Mouse (Mus musculus): ENCODE data around the gene Zfp708.
"Not testable (repeated sequence)": the region's sequence is repeated elsewhere in the genome, so short reads cannot be mapped to it uniquely, and the experiment has no call there.

Gene Zfp708

GRCm38 (mm10) chr13:67097876-67098275 lies at the start of gene Zfp708:
Zfp708 (minus strand) TSS chr13:67097976.
- DNase-seq (ENCODE audit: low read depth, low spot score) = no peak

GRCm38 (mm10) chr13:67128038-67128721 lies 30.4 kb upstream of the Zfp708 start:
- peak; percentile 79 for DNase-seq (ENCODE audit: low read depth, low spot score)

GRCm38 (mm10) chr13:67127507-67127906 lies 29.7 kb upstream of the Zfp708 start:
- not testable (repeated sequence) for DNase-seq (ENCODE audit: low read depth, low spot score)

GRCm38 (mm10) chr13:67124460-67124859 lies 26.7 kb upstream of the Zfp708 start:
- no peak for DNase-seq (ENCODE audit: low read depth, low spot score)

GRCm38 (mm10) chr13:67121360-67121759 lies 23.6 kb upstream of the Zfp708 start, which contains the start of gene Zfp759:
Zfp759 (plus strand) TSS chr13:67121660.
- DNase-seq (ENCODE audit: low read depth, low spot score) = not testable (repeated sequence)

- not testable (repeated sequence) for DNase-seq (ENCODE audit: low read depth, low spot score)
Measured at GRCm38 (mm10) chr13:67116163-67116562, 18.4 kb upstream of the Zfp708 start, which contains the start of gene Rslcan18. Rslcan18 (minus strand) TSS chr13:67116263.

GRCm38 (mm10) chr13:67113287-67113686 lies 15.5 kb upstream of the Zfp708 start:
- no peak for DNase-seq (ENCODE audit: low read depth, low spot score)

- DNase-seq (ENCODE audit: low read depth, low spot score) = no peak
Measured at GRCm38 (mm10) chr13:67112096-67112495, 14.3 kb upstream of the Zfp708 start.

- DNase-seq (ENCODE audit: low read depth, low spot score) = no peak
Measured at GRCm38 (mm10) chr13:67108821-67109206, 11.0 kb upstream of the Zfp708 start.

- peak; percentile 97 for DNase-seq (ENCODE audit: low read depth, low spot score)
Measured at GRCm38 (mm10) chr13:67108194-67108820, 10.5 kb upstream of the Zfp708 start, which contains the start of gene Gm28557. Gm28557 (minus strand) TSS chr13:67108604.

- no peak for DNase-seq (ENCODE audit: low read depth, low spot score)
Measured at GRCm38 (mm10) chr13:67107681-67108080, 9.9 kb upstream of the Zfp708 start.

- no peak for DNase-seq (ENCODE audit: low read depth, low spot score)
Measured at GRCm38 (mm10) chr13:67090154-67090553, 7.6 kb downstream of the Zfp708 start.

- no peak for DNase-seq (ENCODE audit: low read depth, low spot score)
Measured at GRCm38 (mm10) chr13:67081946-67082345, 15.8 kb downstream of the Zfp708 start.

- no peak for DNase-seq (ENCODE audit: low read depth, low spot score)
Measured at GRCm38 (mm10) chr13:67081142-67081713, 16.5 kb downstream of the Zfp708 start.

- DNase-seq (ENCODE audit: low read depth, low spot score) = no peak
Measured at GRCm38 (mm10) chr13:67077244-67077643, 20.5 kb downstream of the Zfp708 start.

- no peak for DNase-seq (ENCODE audit: low read depth, low spot score)
Measured at GRCm38 (mm10) chr13:67072786-67073185, 25.0 kb downstream of the Zfp708 start.

GRCm38 (mm10) chr13:67065386-67065785 lies 32.4 kb downstream of the Zfp708 start:
- DNase-seq (ENCODE audit: low read depth, low spot score) = no peak

- no peak for DNase-seq (ENCODE audit: low read depth, low spot score)
Measured at GRCm38 (mm10) chr13:67062427-67062826, 35.3 kb downstream of the Zfp708 start.

- DNase-seq (ENCODE audit: low read depth, low spot score) = peak; percentile 93
Measured at GRCm38 (mm10) chr13:67060786-67061358, 36.9 kb downstream of the Zfp708 start, which contains the start of gene Zfp712. Zfp712 (minus strand) TSS chr13:67061170.

GRCm38 (mm10) chr13:67060161-67060785 lies 37.5 kb downstream of the Zfp708 start:
- no peak for DNase-seq (ENCODE audit: low read depth, low spot score)

All from A20 (cell line).